Mouse (Mus musculus) C2C12 (cell line): ENCODE measurements around the gene Atp1a2. TPM values are rescaled to one million over a fixed set of nuclear protein-coding genes. Genes with fewer than 3 reads are reported as not detected.

ENCODE experiments used
- H3K27me3 ChIP-seq: one replicate; pipeline ENCODE4 v1.6.1; 2011; ENCODE audit not compliant: control insufficient read depth, insufficient read depth, insufficient read length
- H3K36me3 ChIP-seq: one replicate; pipeline ENCODE4 v1.6.1; 2011; ENCODE audit not compliant: control insufficient read depth, insufficient read depth
- H3K4me3 ChIP-seq: one replicate; pipeline ENCODE4 v1.5.1; 2011; ENCODE audit warnings: mild to moderate bottlenecking, control low read depth; ENCODE audit not compliant: poor library complexity, insufficient read depth, severe bottlenecking
- H3K79me2 ChIP-seq: one replicate; pipeline ENCODE4 v1.6.1; 2011; ENCODE audit not compliant: control insufficient read depth, insufficient read depth
- H3K79me3 ChIP-seq: one replicate; pipeline ENCODE4 v1.6.1; 2011; ENCODE audit warnings: low read depth, control low read depth
- H3ac ChIP-seq: one replicate; pipeline ENCODE3; 2011; ENCODE audit warnings: low read depth; ENCODE audit not compliant: control insufficient read depth, insufficient read length
- CEBPB ChIP-seq: IDR thresholded peaks from one replicate; pipeline ENCODE4 v1.6.1; 2011; ENCODE audit warnings: low read depth, mild to moderate bottlenecking, control low read depth, moderate library complexity
- CTCF ChIP-seq: IDR thresholded peaks from one replicate; pipeline ENCODE4 v1.5.1; 2011; ENCODE audit not compliant: control insufficient read depth, insufficient read depth, insufficient read length
- FOSL1 ChIP-seq: IDR thresholded peaks from one replicate; pipeline ENCODE4 v1.8.0; 2011; ENCODE audit warnings: mild to moderate bottlenecking, low read length; ENCODE audit not compliant: poor library complexity, insufficient read depth, severe bottlenecking
- MAX ChIP-seq: IDR thresholded peaks from one replicate; pipeline ENCODE4 v1.6.1; 2011; ENCODE audit warnings: mild to moderate bottlenecking, control low read depth
- MYOD1 ChIP-seq: IDR thresholded peaks from one replicate; pipeline ENCODE4 v1.6.1; 2011; ENCODE audit warnings: low read depth; ENCODE audit not compliant: control insufficient read depth, insufficient read length
- MYOG ChIP-seq: IDR thresholded peaks from one replicate; pipeline ENCODE4 v1.6.1; 2011; ENCODE audit not compliant: control insufficient read depth, insufficient read length; ENCODE audit errors: extremely low read depth
- USF1 ChIP-seq: IDR thresholded peaks from one replicate; pipeline ENCODE4 v1.6.1; 2011; ENCODE audit warnings: low read depth, mild to moderate bottlenecking, control low read depth, moderate library complexity
- polyA plus RNA-seq: library from polyadenylated mRNA; unstranded; fragments of >200 nt; fragmentation: generic; extraction: Trizol; gene quantifications from one replicate; pipeline ENCODE4 v1.2.1, GENCODE M21; 2012; ENCODE audit warnings: missing spikeins

Gene Atp1a2
- polyA plus RNA-seq, 1 experiment = 0.76 TPM

DNA sequence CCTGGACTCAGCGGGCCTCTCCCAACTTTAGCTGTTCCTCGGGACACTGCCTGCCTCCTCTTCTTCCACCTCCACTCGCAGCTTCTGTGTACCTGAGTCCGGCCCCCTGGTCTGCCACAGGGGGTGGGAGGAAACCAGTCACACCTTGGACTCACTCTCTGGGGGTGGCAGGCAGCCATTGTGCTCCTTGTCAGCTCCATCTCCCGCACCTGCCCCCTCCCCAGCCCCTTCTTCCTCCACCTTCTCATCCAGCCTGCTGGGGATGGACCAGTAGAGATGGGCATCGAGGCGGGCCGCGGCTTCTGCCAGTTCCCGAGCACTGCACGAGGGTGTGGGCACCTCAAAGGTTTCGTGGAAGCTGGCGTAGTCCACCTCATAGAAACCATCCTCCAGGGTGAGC, 24.9 kb upstream of the Atp1a2 start:
- no peaks in the 10 kb centered on the region for H3K27me3 ChIP-seq
- TF ChIP-seq FOSL1 = no peak
- TF ChIP-seq MAX = no peak
- no peak for TF ChIP-seq USF1
- TF ChIP-seq MYOG = no peak
- TF ChIP-seq CEBPB = no peak
- no peak for TF ChIP-seq CTCF
- no peak for TF ChIP-seq MYOD1

DNA sequence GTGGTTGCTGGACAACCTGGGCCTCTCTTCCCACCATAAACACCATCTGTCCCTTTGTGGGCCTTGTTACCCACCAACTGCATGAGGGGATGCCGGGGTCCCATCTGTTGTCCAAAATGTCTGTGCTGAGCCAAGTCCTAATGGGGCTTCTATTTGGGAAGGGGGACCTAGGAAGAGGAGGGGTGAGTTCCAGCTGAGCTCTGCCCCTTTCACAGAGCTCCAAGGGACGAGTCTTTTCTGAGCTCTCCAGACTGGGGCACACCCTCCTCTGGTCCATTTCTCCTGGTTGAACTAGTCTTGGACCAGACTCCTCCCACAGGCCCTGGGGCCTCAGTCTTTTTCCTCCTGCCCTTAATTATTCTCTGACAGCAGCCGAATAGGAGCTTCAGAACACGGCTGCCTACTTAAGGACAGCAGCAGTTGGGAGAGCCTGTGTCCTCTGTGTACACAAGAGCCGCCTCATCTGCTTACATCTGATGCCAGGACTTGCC, 22.1 kb upstream of the Atp1a2 start:
- H3K36me3 ChIP-seq = no peaks in the 10 kb centered on the region
- TF ChIP-seq CEBPB (no peak), MYOG (no peak), CTCF (no peak), USF1 (no peak), MAX (no peak), MYOD1 (no peak), FOSL1 (no peak)
- no peaks in the 10 kb centered on the region for H3K79me2 ChIP-seq
- peaks cover 3% of the 10 kb centered on the region for H3K79me3 ChIP-seq
- H3ac ChIP-seq = no peak overlapping the region
- H3K27me3 ChIP-seq = no peaks in the 10 kb centered on the region
- no peak overlapping the region for H3K4me3 ChIP-seq

More for the DNA sequence above, 24.9 kb upstream of the Atp1a2 start:
- Histone ChIP-seq H3ac (no peak overlapping the region), H3K79me3 (no peaks in the 10 kb centered on the region), H3K79me2 (no peaks in the 10 kb centered on the region), H3K4me3 (no peak overlapping the region), H3K36me3 (no peaks in the 10 kb centered on the region)

DNA sequence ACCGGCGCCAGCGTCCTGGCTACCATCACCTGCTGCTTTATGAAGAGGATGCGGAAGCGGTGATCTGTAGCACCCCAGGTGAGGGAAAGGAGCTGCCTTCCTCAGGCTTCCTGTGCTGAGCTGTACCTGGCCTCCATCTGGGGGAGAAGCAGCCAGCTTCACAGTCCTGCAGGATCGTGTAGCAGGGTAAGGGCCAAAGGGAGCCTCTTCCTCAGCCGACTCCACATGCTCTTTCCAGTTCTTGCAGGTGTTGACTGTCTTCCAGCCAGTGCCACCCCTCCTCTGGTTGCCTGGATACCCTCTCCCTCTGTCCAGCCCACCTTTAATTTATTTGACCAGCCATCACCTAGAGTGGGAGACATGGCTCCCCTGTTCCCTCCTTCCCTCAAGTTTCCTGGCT, 21.5 kb upstream of the Atp1a2 start:
- no peaks in the 10 kb centered on the region for H3K27me3 ChIP-seq
- H3K4me3 ChIP-seq = no peak overlapping the region
- TF ChIP-seq MYOG = no peak
- TF ChIP-seq CEBPB = no peak
- TF ChIP-seq FOSL1 = no peak
- no peak for TF ChIP-seq CTCF
- TF ChIP-seq MAX = no peak
- no peak for TF ChIP-seq MYOD1
- TF ChIP-seq USF1 = no peak
- H3ac ChIP-seq = no peak overlapping the region
- no peaks in the 10 kb centered on the region for H3K79me2 ChIP-seq
- no peaks in the 10 kb centered on the region for H3K36me3 ChIP-seq
- peaks cover 6% of the 10 kb centered on the region for H3K79me3 ChIP-seq

DNA sequence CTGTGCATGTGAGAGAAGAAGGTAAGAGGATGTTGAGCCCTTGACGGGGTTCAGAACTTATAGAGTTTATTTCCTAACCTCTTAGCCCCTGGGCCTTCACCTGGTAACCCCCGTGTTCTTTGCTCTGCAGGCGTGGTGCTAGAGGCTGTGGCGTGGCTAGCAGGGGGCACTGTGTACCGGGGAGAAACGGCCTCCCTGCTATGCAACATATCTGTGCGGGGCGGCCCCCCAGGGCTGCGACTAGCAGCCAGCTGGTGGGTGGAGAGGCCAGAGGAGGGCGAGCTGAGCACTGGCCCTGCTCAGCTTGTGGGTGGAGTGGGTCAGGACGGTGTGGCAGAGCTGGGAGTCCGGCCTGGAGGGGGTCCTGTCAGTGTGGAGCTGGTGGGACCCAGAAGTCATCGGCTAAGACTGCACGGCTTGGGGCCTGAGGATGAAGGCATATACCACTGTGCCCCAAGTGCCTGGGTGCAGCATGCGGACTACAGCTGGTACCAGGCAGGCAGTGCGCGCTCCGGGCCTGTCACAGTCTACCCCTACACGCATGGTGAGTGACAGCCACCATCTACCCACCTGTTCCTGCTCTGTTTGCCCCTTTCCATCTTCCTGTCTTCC, 20.7 kb upstream of the Atp1a2 start:
- TF ChIP-seq USF1 = no peak

DNA sequence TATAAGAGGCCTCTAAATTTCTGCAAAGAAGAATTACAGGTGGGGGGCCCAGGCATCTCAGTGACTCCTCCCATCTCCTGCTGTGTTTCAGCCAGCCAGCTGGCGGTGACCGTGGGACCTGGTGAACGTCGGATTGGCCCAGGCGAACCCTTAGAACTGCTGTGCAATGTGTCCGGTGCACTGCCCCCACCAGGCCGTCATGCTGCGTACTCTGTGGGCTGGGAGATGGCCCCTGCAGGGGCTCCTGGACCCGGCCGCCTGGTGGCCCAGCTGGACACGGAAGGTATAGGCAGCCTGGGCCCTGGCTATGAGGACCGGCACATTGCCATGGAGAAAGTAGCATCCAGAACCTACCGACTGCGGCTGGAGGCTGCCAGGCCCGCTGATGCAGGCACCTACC, 20.1 kb upstream of the Atp1a2 start:
- Histone ChIP-seq H3K27me3 (no peaks in the 10 kb centered on the region), H3K4me3 (no peak overlapping the region), H3K79me3 (peaks cover 7% of the 10 kb centered on the region), H3ac (no peak overlapping the region), H3K36me3 (no peaks in the 10 kb centered on the region), H3K79me2 (peaks cover 11% of the 10 kb centered on the region)
- TF ChIP-seq CEBPB = no peak
- no peak for TF ChIP-seq MYOD1
- TF ChIP-seq MYOG = no peak
- no peak for TF ChIP-seq MAX

More for the DNA sequence above, 20.7 kb upstream of the Atp1a2 start:
- Histone ChIP-seq H3K79me2 (peaks cover 5% of the 10 kb centered on the region), H3ac (no peak overlapping the region), H3K79me3 (peaks cover 7% of the 10 kb centered on the region), H3K36me3 (no peaks in the 10 kb centered on the region), H3K4me3 (no peak overlapping the region), H3K27me3 (no peaks in the 10 kb centered on the region)

DNA sequence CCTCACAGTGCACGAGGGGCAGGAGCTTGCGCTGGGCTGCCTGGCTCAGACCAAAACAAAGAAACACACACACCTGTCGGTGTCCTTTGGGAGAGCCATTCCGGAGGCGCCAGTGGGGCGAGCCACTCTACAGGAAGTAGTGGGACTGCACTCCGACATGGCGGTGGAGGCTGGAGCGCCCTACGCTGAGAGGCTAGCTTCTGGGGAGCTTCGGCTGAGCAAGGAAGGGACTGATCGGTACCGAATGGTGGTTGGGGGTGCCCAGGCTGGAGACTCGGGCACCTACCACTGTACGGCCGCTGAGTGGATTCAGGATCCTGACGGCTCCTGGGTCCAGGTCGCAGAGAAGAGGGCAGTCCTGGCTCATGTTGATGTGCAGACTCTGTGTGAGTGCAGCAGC, 19.6 kb upstream of the Atp1a2 start:
- Histone ChIP-seq H3ac (no peak overlapping the region), H3K79me3 (peaks cover 7% of the 10 kb centered on the region), H3K4me3 (no peak overlapping the region), H3K79me2 (peaks cover 16% of the 10 kb centered on the region), H3K36me3 (no peaks in the 10 kb centered on the region), H3K27me3 (no peaks in the 10 kb centered on the region)
- TF ChIP-seq CTCF (no peak), CEBPB (no peak), MYOD1 (no peak), MAX (no peak), FOSL1 (no peak), USF1 (no peak), MYOG (no peak)
